Mouse (Mus musculus): Measurements from ENCODE around the gene Zfp64.

DNA sequence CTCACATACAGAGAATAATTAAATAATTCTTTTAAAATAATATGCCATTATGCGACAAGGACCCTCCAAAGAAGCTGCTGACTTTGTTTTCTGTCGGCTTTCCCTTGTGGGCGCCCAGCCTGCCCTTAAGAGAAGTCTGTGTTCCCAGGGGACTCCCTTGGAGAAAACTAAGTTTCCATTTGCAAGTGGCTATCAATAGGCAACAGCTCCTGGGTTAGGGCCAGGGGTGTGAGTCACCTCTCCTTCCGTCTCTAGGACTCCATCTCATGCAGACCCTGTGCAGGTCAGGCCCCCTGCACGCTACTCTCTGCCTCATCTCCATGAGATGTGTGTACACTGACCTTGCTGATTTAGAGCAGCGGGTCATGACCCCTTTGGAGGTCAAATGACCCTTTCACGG is 57.5 kb downstream of the Zfp64 start:
- TF ChIP-seq MAX (IDR thresholded peaks at IDR 0.05; ENCODE audit: low read length): no peak
- TF ChIP-seq KAT2A (IDR thresholded peaks at IDR 0.05; ENCODE audit: insufficient replicate concordance, low read length): no peak
- no peak for TF ChIP-seq UBTF (IDR thresholded peaks at IDR 0.05; ENCODE audit: low read depth, low read length)
- no peak for TF ChIP-seq POLR2A (IDR thresholded peaks at IDR 0.05; ENCODE audit: low read depth, low read length)

Measured in CH12.LX (cell line).